Mouse (Mus musculus) neural tube, embryonic 11.5 days (tissue): ENCODE measurements at regions not wholly inside any gene's neighbourhood (a gene's known extent, or its start where the extent isn't known, plus 50 kb on each side); places are given as distances from the start of the nearest gene placed in this dataset.

ENCODE experiments used
- ATAC-seq: fragments of 200-750 bp; cut with Nextera tagmentation; 2 replicates; pipeline ENCODE4 v1.8.0; 2017; ENCODE audit warnings: moderate number of reproducible peaks, mild to moderate bottlenecking, moderate TSS enrichment, moderate library complexity; ENCODE audit not compliant: insufficient read depth, low FRiP score, low TSS enrichment
- DNase-seq: peaks from one replicate; pipeline ENCODE4 v3.0.0-alpha.2; 2015; ENCODE audit warnings: low spot score
- H3K27ac ChIP-seq: fragments of 300-500 bp; sonication (generic); 2 replicates; pipeline ENCODE4 v1.5.1; 2014; ENCODE audit warnings: low read depth, mild to moderate bottlenecking, low read length
- H3K27me3 ChIP-seq: fragments of 300-500 bp; sonication (generic); 2 replicates; pipeline ENCODE4 v1.6.1; 2014; ENCODE audit warnings: mild to moderate bottlenecking, low read length, mixed read lengths; ENCODE audit not compliant: control insufficient read depth, insufficient read depth
- H3K36me3 ChIP-seq: fragments of 300-500 bp; sonication (generic); 2 replicates; pipeline ENCODE4 v1.6.1; 2014; ENCODE audit warnings: mild to moderate bottlenecking, low read length, moderate library complexity, mixed read lengths; ENCODE audit not compliant: control insufficient read depth, insufficient read depth
- H3K4me1 ChIP-seq: fragments of 300-500 bp; sonication (generic); 2 replicates; pipeline ENCODE4 v1.6.1; 2014; ENCODE audit warnings: low read length, mixed read lengths; ENCODE audit not compliant: control insufficient read depth, insufficient read depth
- H3K4me2 ChIP-seq: fragments of 300-500 bp; sonication (generic); 2 replicates; pipeline ENCODE4 v1.6.1; 2014; ENCODE audit warnings: low read depth, mild to moderate bottlenecking, moderate library complexity
- H3K4me3 ChIP-seq: fragments of 300-500 bp; sonication (generic); 2 replicates; pipeline ENCODE4 v1.5.1; 2014; ENCODE audit warnings: low read depth, low read length
- H3K9ac ChIP-seq: fragments of 300-500 bp; sonication (generic); 2 replicates; pipeline ENCODE4 v1.6.1; 2014; ENCODE audit warnings: mild to moderate bottlenecking, low read length
- H3K9me3 ChIP-seq: fragments of 300-500 bp; sonication (generic); 2 replicates; pipeline ENCODE4 v1.6.1; 2016; ENCODE audit warnings: low read length; ENCODE audit not compliant: control insufficient read depth
- WGBS: fragments of 180-500 bp; shearing (Covaris S2); extraction: QIAGEN DNeasy Blood & Tissue Kit; methylation state at CpG from one replicate; pipeline ENCODE4 v1.1.7; 2014; 5-methylcytosine and 5-hydroxymethylcytosine counted together

DNA sequence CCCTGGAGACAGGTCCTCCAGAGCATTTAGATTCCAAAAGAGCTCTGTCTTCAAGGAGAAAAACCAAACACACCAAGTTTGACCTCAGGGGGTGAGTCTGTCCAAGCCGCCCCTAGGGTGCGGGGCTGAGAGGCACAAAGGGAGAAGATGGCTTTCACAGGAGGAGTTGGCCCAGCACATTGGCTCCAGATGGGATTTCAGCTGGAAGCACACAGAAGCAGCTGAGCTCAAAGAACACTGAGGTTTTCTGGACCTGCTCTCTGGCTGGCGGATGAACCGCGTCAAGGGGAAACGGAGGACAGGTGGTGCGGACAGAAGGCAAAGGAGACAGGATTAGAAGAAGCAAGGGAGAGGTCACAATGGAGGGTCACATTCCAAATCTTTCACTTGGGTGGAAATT is 466.9 kb downstream of the Prss52 start:
- no peaks in the 10 kb centered on the region for H3K36me3 ChIP-seq
- no peak overlapping the region for H3K9ac ChIP-seq
- no peaks in the 10 kb centered on the region for H3K4me1 ChIP-seq
- H3K9me3 ChIP-seq = no peaks in the 10 kb centered on the region
- H3K4me2 ChIP-seq = no peak overlapping the region
- H3K27me3 ChIP-seq = no peaks in the 10 kb centered on the region
- WGBS = 84% methylated on average over 7 of the region's 7 CpGs
- ATAC-seq (no peak), DNase-seq (no peak)
- H3K4me3 ChIP-seq = no peak overlapping the region
- H3K27ac ChIP-seq = no peak overlapping the region

DNA sequence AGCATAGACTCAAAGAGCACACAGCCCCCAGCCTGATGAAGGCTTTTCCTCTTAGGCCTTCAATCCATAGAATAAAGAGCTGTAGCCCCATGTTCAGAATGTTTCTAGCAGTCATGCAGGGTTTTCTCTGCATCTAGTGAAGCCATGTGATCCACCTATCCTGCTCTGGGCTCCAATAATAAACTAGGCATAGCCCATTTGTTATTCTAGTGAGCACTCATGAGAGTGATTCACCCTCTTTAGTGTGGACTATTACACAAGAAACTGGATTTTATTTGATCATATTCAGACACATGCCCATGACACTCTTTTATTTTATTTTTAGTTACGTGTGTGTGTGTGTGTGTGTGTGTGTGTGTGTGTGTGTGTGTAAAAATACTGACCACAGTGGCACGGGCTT is 468.7 kb downstream of the Prss52 start:
- Histone ChIP-seq H3K9me3 (no peaks in the 10 kb centered on the region), H3K27ac (no peak overlapping the region), H3K4me1 (no peaks in the 10 kb centered on the region), H3K9ac (no peak overlapping the region), H3K36me3 (no peaks in the 10 kb centered on the region), H3K4me2 (no peak overlapping the region), H3K4me3 (no peak overlapping the region), H3K27me3 (no peaks in the 10 kb centered on the region)
- no peak for DNase-seq
- 73% methylated on average over 2 of the region's 2 CpGs for whole genome bisulfite sequencing
- no peak for ATAC-seq

DNA sequence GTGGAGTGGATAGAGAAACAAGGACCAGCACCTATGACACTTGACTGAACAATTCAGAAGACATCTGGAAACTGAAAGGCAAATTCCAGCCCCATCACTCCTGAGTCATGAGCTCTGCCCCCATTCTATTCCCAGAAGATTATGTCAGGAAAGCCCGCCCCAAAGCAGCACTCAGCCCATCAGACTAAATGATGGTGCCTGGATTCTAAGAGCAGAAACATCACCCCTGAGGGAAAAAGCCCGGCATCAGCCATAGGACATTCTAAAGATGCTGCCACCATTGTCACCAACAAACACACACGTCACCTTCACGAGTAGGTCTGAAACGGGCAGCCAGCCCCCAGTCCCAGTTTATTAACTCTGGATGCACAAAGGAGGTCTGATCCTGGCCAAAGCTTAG is 469.7 kb downstream of the Prss52 start:
- H3K27me3 ChIP-seq = no peaks in the 10 kb centered on the region
- no peaks in the 10 kb centered on the region for H3K4me1 ChIP-seq
- no peaks in the 10 kb centered on the region for H3K36me3 ChIP-seq
- 55% methylated on average over 5 of the region's 5 CpGs for WGBS
- peak overlapping the region; percentile 51 for H3K27ac ChIP-seq
- H3K9me3 ChIP-seq = no peaks in the 10 kb centered on the region
- no peak for ATAC-seq
- no peak for DNase-seq
- no peak overlapping the region for H3K4me3 ChIP-seq
- no peak overlapping the region for H3K4me2 ChIP-seq
- H3K9ac ChIP-seq = peak overlapping the region; percentile 23; the same call in 1 of the 2 replicates

GRCm38 (mm10) chr14:64574277-64574676 is 470.2 kb downstream of the Prss52 start:
- ATAC-seq (no peak), DNase-seq (peak; percentile 32)
- Histone ChIP-seq H3K27me3 (no peaks in the 10 kb centered on the region), H3K4me3 (0 out of 2 replicates have a peak overlapping the region, but pooled peaks have one; percentile 10), H3K9me3 (no peaks in the 10 kb centered on the region), H3K27ac (peak overlapping the region; percentile 51), H3K4me1 (no peaks in the 10 kb centered on the region), H3K36me3 (no peaks in the 10 kb centered on the region), H3K9ac (peak overlapping the region; percentile 23), H3K4me2 (peak overlapping the region; percentile 27)
- WGBS = 65% methylated on average over 7 of the region's 7 CpGs

DNA sequence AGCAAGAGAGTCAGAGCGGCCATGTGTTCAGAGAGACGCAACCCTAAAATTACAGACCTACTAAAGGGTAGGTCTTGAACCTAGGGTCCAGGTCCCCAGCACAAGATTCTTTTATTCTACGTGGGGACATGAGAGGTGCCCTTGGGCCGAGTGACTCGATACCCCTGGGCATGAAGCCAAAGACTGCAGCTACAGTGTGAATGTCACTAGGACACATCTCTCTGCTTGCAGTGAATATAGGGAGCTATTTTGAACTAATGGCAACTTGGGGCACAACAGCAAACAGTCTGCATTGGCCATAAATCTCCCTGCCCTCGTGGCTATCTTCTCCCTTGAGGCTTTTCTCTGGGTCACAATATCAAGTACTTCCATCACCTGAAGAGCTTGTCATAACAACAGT is 470.7 kb downstream of the Prss52 start:
- WGBS = 70% methylated on average over 6 of the region's 6 CpGs
- no peaks in the 10 kb centered on the region for H3K4me1 ChIP-seq
- peak overlapping the region; percentile 23 for H3K9ac ChIP-seq
- peak overlapping the region; percentile 27 for H3K4me2 ChIP-seq
- no peak for ATAC-seq
- no peaks in the 10 kb centered on the region for H3K36me3 ChIP-seq
- H3K4me3 ChIP-seq = 0 out of 2 replicates have a peak overlapping the region, but pooled peaks have one; percentile 10
- H3K27me3 ChIP-seq = no peaks in the 10 kb centered on the region
- H3K9me3 ChIP-seq = no peaks in the 10 kb centered on the region
- DNase-seq = no peak
- peak overlapping the region; percentile 51 for H3K27ac ChIP-seq

- no peak overlapping the region for H3K4me2 ChIP-seq
- no peak overlapping the region for H3K27ac ChIP-seq
Observed at GRCm38 (mm10) chr14:64575954-64576353, 471.9 kb downstream of the Prss52 start.

GRCm38 (mm10) chr14:64580086-64580485 is 476.0 kb downstream of the Prss52 start:
- H3K27me3 ChIP-seq = peaks cover 6% of the 10 kb centered on the region

More at GRCm38 (mm10) chr14:64575954-64576353, 471.9 kb downstream of the Prss52 start:
- ATAC-seq = no peak
- WGBS = 78% methylated on average over 4 of the region's 4 CpGs
- no peak overlapping the region for H3K4me3 ChIP-seq
- H3K27me3 ChIP-seq = no peaks in the 10 kb centered on the region; the same call in 1 of the 2 replicates
- H3K4me1 ChIP-seq = no peaks in the 10 kb centered on the region
- no peak for DNase-seq
- H3K9me3 ChIP-seq = no peaks in the 10 kb centered on the region
- H3K36me3 ChIP-seq = no peaks in the 10 kb centered on the region
- 0 out of 2 replicates have a peak overlapping the region, but pooled peaks have one; percentile 10 for H3K9ac ChIP-seq

DNA sequence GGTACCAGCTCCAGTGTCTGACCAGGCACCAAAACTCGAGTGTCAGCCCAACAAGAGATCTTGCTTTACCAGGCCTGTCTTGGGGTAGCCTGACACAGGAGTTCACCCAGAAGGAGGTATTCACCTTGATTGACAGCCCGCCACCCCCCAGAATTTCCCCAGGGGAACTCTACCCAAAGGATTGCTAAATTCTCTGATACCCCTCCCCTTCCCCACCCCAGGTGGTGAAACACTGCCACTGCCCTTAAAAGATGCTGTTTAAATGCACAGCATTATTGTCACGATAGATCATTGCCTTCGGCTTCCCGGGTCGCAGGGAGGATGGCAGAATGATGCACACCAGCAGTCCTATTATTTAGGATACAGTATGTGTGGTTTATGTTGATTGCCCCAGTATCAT is 476.8 kb downstream of the Prss52 start:
- H3K4me1 ChIP-seq = 0 out of 2 replicates have a peak, but pooled peaks cover 3% of the 10 kb centered on the region
- H3K9me3 ChIP-seq = no peaks in the 10 kb centered on the region
- 12% methylated on average over 6 of the region's 6 CpGs for WGBS
- H3K4me2 ChIP-seq = no peak overlapping the region
- peak overlapping the region; percentile 27; the same call in 1 of the 2 replicates for H3K27ac ChIP-seq
- ATAC-seq (peak; percentile 13; the same call in 1 of the 2 replicates), DNase-seq (peak; percentile 23)
- H3K36me3 ChIP-seq = no peaks in the 10 kb centered on the region
- no peak overlapping the region for H3K4me3 ChIP-seq
- H3K27me3 ChIP-seq = peaks cover 7% of the 10 kb centered on the region
- no peak overlapping the region for H3K9ac ChIP-seq

More at GRCm38 (mm10) chr14:64580086-64580485, 476.0 kb downstream of the Prss52 start:
- Histone ChIP-seq H3K9me3 (no peaks in the 10 kb centered on the region), H3K27ac (peak overlapping the region; percentile 27; the same call in 1 of the 2 replicates), H3K9ac (no peak overlapping the region), H3K4me2 (no peak overlapping the region), H3K4me3 (no peak overlapping the region), H3K4me1 (0 out of 2 replicates have a peak, but pooled peaks cover 3% of the 10 kb centered on the region), H3K36me3 (no peaks in the 10 kb centered on the region)
- ATAC-seq (no peak), DNase-seq (no peak)
- WGBS = 82% methylated on average over 4 of the region's 4 CpGs

DNA sequence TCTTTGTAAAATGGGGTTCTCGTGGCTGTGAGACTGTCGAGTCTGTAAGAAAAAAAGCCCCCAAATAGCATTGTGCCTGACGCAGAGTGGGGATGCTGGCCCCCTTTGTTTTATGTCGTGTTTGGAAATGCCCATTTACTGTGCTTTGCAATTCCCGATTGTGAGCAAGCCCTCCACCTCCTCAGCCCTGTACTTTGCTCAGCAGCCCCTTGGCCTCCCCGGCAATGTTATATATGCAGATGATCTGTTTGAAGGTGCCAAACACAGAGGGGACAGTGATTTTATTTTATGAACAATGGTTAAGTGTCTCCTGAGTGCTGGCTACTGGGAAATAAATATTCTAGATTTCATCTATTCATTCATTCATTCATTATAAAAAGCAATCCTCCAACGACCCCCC is 477.6 kb downstream of the Prss52 start:
- Histone ChIP-seq H3K36me3 (no peaks in the 10 kb centered on the region), H3K4me2 (no peak overlapping the region), H3K4me1 (0 out of 2 replicates have a peak, but pooled peaks cover 3% of the 10 kb centered on the region), H3K9me3 (no peaks in the 10 kb centered on the region), H3K27ac (peak overlapping the region; percentile 76), H3K4me3 (no peak overlapping the region), H3K9ac (peak overlapping the region; percentile 31), H3K27me3 (peaks cover 11% of the 10 kb centered on the region)
- 10% methylated on average over 7 of the region's 7 CpGs for WGBS
- DNase-seq (no peak), ATAC-seq (no peak)
